Mouse (Mus musculus) thymus, postnatal 10 days (tissue): Measurements from ENCODE around the gene Chst11.
A peak's percentile ranks its signal among the peaks of the same experiment; 100 is the strongest.

Source experiments
- DNase-seq, 2 experiments: peaks; one replicate each; pipeline ENCODE4 v3.0.0; 2021; ENCODE audit warnings: low spot score in 2 of 2

Gene Chst11

DNA sequence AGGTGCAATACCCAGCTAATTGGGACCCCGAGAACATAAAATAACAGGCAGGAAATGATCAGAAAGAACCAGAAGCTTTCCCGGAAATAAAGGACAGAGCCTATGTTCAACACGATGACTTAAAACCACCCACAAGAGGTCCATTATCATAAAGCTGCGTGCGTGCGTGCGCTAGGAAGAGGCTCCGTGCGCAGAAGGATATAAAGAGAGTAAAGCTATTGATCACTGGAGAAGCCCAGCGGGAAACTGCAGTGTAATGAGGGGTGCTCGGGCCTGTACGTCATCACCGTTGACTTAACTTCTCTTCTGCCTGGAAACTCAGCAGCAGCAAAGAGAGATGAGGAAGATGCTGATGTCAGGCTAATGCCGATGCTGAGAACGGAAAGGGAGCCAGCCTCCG is 224.8 kb downstream of the Chst11 start:
- DNase-seq, result no peak

DNA sequence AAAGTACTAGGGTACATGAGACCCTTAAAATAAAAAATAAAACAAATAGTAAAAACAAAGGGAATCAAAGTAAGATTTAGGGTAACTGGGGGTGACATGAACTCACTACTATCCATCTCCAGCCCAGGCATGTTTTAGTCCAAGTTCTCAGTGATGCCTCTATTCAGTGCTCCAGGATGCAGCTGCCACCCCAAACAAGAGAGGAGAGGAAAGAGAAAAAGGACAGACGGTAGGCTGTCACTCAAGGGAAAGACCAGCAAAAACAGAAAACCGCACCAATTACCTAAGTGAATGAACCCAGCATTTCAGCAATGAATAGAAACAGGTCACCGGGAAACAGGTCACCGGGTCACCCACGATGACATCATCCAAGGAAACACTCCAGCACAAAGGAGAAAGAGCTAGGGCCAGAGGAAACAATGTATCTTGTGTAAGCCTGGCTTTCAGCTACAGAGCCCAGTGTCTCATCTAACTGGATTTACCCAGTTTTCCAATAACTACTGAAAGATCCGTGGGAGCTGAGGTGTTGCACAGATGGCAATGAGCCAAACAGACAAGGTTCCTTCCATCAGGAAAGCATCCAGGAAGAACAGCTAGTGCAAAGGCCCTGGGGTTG is 225.8 kb downstream of the Chst11 start:
- no peak for DNase-seq

DNA sequence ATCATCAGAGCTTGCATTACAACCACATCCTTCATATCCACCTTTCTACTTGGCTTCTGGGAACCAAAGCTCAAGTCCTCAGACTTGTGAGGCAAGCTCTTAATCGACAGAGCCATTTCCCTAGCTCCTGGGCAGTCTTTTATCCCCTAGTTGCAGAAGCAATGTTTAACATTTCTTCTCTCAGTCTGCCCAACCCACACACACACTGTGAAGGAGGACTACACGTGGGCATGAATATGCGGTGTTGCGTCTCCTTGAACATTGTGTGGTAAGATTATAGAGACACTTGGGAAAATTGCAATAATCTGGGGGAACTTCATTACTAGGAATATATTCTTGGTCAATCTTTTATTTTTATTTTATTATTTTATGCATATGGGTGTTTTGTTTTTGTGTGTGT is 227.3 kb downstream of the Chst11 start:
- DNase-seq, result no peak

DNA sequence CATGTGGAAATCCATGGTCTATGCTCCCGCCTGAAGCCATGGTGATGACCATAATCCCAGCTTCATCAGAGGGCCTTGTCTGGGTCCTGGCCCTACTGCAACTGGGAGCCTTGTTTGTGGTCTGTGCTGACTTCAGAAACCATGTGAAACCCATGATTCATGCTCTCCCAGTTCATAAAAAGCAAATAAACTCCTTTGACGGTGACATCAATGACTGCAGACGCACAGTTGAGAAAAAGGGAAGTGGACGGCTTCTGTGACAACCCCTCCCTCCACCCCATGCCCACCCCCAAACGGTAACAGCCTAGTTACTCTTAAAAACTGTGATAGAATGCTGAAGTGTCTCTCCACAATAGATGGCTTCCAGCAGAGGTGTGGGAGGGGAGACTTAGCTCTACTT is 230.3 kb downstream of the Chst11 start:
- no peak for DNase-seq

DNA sequence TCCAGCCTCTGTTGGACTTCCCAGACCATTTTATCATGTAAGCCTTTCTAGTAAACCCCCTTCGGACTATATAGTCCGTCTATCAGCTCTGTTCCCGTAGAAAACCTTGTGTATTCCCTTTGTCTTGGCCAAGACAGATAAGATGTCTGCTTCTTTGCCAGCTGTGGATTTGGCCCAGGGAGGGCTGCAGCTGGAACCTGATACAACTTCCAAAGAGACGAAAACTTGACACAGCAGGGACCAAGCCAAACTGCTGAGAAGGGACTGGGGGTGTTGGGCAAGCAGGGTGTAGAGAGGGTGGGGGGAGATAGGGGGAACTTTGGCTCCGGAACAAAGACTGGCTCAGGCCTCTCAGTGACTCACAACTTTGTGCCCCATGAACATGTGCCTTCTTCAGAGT is 232.0 kb downstream of the Chst11 start:
- DNase-seq, result no peak

DNA sequence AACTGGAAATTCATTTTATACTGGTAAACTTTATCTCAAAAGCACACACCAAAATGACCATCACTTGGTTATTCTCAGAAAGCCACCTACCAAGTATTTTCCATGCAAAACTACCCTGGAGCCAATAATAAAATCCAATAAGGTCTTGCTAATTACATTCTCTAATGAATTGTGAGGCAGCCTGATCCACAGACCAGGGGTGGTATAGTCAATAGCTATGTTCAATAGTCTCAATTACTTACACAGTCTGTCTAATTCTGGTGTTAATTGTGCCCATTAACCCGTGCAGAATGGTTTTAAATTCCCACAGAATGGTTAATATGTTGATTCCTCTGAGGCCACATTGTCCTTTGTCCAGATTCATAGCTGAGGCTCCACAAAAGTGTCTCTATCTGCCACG is 233.5 kb downstream of the Chst11 start:
- DNase-seq, result no peak

DNA sequence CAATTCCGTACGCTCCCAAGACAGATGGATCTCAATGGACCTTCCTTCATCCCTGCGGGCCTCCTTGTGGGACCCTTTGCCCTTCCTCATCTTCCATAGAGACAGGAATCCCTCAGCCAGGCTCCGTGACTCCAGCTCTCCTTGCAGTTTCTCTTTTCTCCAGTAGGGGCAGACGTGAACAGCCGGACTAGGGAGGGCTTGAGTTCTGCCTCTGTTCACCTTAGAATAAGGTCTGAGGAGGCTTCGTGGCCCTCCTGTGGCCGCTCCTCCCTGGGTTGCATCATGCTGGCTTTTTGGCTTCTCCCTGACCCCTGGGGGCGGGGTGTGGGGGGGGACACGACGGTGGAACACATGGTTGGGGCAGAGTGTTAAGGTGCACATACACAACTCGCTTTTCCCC is 234.4 kb downstream of the Chst11 start:
- DNase-seq, result peak; percentile 8 to 67

DNA sequence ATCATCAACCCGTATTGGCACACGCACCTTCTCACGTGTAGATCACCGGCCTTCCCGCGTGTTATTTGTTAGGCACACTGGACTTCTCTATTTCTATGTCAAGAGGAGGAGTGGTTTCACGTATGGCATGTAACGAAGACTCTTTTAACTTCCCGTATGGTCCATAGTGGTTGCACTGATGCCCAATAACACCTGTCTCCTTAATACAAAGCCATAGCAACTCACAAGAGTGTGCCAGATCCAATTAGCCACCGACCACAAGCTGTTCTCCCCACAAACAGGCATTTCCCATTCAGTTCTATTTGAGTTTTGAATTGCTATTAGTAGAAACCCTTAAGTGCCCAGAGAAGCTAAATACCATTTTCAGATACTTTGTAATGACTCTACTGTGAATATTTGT is 234.9 kb downstream of the Chst11 start:
- DNase-seq, result no peak

DNA sequence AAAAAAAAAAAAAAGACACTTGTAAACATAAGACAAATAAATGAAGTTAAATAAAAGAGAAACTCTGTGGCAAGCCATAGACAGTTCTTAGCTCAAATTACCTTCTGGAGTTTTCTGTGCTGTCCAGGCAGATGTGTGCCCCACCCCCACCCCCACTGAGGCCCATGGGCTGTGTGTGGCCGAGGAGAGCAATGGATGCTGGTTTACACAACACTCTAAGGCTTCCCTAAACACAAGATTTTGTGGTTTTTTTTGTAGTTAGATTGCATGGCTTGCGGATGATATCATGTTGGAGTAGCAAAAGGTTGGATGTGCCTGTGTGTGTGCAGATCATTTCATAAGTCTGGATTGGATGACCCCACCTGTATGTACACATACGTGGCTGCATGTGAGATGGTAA is 235.5 kb downstream of the Chst11 start:
- no peak for DNase-seq

DNA sequence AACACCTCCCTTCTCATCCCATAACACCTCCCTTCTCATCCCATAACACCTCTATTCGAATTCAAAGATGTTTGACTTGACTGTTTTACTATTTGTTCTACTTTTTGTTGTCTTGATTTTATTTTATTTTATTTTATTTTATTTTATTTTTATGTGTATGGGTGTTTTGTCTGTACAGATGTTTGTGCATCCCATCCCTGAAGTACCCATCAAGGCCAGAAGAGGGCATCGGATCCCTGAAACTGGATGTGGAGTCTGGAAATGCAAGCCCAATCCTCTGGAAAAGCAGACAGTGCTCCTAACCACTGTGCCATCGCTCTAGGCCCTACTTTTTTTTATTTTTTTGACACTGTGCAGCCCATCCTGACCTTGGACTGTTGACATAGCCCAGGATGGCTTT is 239.7 kb downstream of the Chst11 start:
- DNase-seq, result no peak

DNA sequence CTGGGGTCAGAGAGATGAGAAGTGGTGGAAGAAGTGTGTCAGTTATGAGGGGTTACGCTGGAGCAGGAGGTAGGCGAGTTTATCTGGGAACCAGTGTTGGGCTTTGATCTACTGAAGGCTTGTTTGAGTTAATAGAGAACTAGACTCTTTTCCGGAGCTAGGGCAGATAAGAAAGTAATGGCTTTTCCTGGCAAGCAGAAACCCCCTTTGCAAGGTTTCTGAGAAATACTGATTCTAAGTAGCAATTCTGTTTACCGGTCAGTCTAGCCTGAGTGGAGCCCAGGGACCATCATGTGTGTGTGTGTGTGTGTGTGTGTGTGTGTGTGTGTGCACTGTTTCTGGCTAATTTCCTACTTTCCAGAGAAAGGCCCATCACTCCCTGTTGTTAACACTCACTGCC is 243.3 kb downstream of the Chst11 start:
- DNase-seq, result no peak

DNA sequence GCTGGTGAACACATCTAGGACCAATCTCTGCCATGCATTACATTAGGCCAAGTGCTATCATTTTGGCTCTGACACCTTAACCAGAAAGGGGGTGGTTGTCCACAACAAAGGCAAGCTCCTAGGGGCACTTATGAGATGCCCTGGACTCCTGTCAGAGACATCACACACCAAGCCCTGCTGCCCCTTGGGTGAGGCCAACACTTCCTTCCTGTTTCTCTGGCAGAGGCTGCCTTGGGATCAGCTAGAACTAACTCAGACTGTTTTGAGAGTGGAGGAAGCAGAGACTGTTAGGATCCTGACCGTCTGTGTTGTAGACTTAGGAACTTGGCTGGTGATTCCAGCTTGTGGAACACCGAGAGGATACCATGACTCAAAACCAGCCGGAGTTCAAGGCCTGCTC is 248.7 kb downstream of the Chst11 start:
- DNase-seq, result no peak

DNA sequence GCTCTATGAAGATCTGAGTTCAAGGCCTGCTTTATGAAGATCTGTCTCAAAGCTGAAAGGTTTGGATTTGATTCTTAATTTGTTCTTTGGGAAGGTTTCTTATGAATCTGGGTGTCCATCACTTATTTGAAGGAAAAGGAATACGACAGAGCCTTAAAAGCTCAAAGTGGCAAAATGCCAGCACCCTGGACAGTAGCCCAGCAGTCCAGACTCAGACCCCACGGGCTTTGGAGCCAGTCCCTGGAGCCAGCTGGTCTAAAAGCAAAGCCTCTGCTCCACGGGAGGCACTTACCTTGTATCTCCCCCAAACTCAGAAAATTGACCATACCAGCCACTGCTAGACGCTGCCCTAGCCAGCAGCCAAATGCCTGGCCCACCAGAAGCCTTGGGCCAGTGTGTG is 249.1 kb downstream of the Chst11 start:
- DNase-seq, result no peak

DNA sequence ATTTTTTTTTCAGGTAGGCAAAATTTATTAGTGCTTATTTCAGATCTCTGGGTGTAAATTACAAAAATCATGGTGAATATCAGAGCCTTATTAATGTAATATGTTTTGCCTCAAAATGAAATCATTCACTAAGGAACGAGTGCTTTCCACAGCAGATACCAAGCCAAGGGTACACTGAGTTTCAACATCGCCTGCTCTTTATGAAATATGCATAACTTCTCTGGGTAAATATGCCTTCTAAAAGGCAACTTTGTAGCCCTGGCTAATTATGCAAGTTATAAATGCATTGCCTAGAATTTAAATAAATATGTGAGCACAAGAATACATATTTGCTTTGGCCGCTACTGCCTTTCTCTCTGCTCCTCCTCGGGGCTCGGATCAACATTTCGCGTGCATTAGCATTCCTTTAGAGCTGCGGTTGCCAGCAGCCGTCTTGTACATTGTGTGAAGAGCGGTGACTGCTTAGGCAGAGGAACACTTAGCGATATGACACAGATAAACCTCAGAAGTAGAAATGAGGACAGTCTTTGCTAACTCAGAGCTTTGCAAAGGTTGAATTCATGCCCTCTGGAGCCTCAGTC is 256.9 kb downstream of the Chst11 start:
- no peak for DNase-seq

DNA sequence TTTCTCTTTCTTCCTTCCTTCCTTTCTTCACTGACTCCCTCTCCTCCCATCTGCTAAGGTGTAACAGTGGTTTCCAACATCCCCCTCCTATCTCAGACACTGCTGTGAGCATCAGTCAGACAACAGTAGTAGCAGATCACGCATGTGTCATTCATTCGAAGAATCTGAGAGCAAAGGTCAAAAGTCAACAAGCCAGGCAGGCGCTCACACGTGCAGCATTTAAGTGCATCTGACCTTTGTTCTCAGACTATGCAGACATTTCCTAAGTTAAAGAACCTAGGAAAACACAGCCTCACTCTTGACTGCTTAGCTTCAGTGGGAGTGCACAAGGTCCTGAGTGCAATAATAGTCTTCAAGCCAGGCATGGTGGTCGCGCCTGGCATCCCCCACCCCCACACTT is 258.8 kb downstream of the Chst11 start:
- DNase-seq, result no peak
